Mouse (Mus musculus) layer of hippocampus, adult 8-10 months (tissue): Measurements from ENCODE around the gene Ifna7. TPM values are rescaled to one million over a fixed set of nuclear protein-coding genes. Genes with fewer than 3 reads are reported as not detected.
"Not testable (repeated sequence)": the region's sequence is repeated elsewhere in the genome, so short reads cannot be mapped to it uniquely, and the experiment has no call there.

Source experiments
- DNase-seq, 2 experiments: peaks; one replicate each; pipeline ENCODE4 v3.0.0; 2022; ENCODE audit warnings: low spot score in 2 of 2
- total RNA-seq, 4 experiments: library from RNA; stranded (reverse); gene quantifications; 2 replicates each; pipeline ENCODE4 v1.2.4; 2022

The Ifna7 gene
- not detected for total RNA-seq

DNA sequence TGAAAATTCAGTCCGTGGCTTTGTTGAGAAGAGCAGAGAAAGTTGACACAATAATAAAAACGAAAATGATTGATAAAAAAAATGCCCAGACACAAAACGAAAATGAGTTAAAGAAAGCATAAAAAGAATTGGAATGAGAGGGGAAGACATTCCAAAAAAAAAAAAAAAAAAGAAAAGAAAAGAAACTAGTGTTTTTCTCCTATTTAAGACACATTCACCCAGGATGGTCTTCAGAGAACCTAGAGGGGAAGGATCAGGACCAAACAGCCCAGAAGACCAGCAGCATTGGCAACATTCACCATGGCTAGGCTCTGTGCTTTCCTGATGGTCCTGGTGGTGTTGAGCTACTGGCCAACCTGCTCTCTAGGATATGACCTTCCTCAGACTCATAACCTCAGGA lies at the start of gene Ifna7:
TSS of gene Ifna7 (plus strand) at position 301 of the 400 bp plus-strand sequence.
- no peak for DNase-seq

DNA sequence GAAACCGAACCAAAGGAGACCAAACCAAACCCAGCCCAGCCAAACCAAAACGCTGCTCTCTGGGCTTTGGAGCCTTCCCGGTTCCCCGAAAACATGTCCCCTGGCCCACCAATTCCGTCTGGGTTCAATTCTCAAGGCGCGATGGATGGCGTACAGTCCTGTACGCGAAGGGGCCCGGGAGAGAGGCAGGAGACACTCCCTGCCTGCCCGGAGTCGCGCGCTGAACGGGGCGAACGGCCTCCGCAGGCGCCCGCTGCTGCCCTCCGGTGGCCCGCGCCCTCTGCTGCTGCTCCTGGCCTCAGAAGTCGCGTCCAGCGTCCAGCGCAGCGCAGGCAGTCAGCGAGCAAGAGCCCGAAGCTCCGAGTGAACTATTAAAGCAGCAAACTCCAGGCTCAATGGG lies 42.5 kb upstream of the Ifna7 start, which contains the start of gene Gm13290:
TSS of gene Gm13290 (plus strand) at position 301 of the 400 bp plus-strand sequence.
- not testable (repeated sequence) for DNase-seq

GRCm38 (mm10) chr4:88776622-88777021 lies 39.4 kb upstream of the Ifna7 start, which contains the start of gene Gm13289:
Gm13289 (plus strand) TSS chr4:88776922.
- DNase-seq, result not testable (repeated sequence)

DNA sequence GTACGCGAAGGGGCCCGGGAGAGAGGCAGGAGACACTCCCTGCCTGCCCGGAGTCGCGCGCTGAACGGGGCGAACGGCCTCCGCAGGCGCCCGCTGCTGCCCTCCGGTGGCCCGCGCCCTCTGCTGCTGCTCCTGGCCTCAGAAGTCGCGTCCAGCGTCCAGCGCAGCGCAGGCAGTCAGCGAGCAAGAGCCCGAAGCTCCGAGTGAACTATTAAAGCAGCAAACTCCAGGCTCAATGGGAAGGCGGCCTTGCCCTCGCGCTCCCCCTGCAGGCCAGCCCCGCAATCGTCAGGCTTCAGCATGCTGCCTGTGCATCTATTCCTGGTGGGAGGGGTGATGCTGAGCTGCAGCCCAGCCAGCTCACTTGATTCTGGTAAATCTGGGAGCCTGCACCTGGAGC lies 36.5 kb upstream of the Ifna7 start, which contains the start of gene Gm13272:
TSS of gene Gm13272 (plus strand) at position 301 of the 400 bp plus-strand sequence.
- not testable (repeated sequence) for DNase-seq

DNA sequence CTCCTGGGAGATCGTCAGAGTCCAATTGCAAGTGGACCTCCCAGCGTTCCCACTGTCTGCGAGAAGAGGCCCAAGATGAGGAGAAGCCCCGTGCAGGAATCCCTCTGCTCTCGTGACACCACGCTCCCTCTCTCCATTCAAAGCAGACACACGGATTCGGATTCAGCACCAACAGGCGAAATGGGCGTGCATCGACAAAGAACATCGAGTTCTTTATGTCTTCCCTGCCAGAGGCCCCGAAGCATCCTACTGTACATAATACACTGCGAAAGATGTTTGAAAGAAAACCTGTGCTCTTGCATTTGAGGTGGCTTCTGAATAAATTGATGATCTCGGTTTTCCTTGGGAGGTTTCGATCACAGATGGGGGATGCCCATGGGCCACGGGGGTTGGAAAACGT lies 35.7 kb upstream of the Ifna7 start:
- not testable (repeated sequence) for DNase-seq

DNA sequence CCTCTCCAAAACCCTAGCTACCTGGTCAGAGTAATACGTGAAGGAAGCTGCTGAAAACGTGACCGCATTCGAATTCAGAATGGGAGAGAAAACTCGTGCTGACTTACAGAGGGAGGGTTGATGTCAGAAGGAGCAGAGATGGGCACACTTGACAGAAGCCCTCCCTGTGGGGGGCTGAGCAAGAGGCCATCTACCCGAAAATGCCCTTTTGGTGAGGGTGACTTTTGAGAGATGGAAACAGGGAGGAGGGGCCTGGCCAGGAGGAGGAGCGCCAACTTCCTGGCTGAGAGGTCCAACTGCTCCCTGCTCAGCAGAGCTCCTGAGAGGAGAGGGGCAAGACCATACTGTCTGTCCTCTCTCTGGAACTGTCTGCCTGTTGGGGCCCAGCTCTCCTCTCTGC lies 34.2 kb upstream of the Ifna7 start, which contains the start of gene Ifnz:
TSS of gene Ifnz (plus strand) at position 301 of the 400 bp plus-strand sequence.
- not testable (repeated sequence) for DNase-seq

GRCm38 (mm10) chr4:88782335-88782734 lies 33.7 kb upstream of the Ifna7 start:
- DNase-seq, result not testable (repeated sequence)

GRCm38 (mm10) chr4:88785409-88785808 lies 30.6 kb upstream of the Ifna7 start, which contains the start of gene Gm13276:
Gm13276 (plus strand) TSS chr4:88785709.
- not testable (repeated sequence) for DNase-seq

- DNase-seq, result peak; percentile 25 to 55
Measured at GRCm38 (mm10) chr4:88788402-88788801, 27.6 kb upstream of the Ifna7 start, which contains the start of gene Gm13277. Gm13277 (plus strand) TSS chr4:88788632.

- not testable (repeated sequence) for DNase-seq
Measured at GRCm38 (mm10) chr4:88791250-88791649, 24.8 kb upstream of the Ifna7 start, which contains the start of gene Gm13278. Gm13278 (plus strand) TSS chr4:88791550.

DNA sequence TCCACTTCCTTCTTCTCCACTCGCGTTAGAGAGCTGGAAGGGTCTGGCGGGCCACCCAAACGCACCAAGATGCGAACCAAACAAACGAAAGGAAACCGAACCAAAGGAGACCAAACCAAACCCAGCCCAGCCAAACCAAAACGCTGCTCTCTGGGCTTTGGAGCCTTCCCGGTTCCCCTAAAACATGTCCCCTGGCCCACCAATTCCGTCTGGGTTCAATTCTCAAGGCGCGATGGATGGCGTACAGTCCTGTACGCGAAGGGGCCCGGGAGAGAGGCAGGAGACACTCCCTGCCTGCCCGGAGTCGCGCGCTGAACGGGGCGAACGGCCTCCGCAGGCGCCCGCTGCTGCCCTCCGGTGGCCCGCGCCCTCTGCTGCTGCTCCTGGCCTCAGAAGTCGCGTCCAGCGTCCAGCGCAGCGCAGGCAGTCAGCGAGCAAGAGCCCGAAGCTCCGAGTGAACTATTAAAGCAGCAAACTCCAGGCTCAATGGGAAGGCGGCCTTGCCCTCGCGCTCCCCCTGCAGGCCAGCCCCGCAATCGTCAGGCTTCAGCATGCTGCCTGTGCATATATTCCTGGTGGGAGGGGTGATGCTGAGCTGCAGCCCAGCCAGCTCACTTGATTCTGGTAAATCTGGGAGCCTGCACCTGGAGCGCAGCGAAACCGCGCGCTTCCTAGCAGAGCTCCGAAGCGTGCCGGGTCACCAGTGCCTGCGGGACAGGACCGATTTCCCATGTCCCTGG lies 21.9 kb upstream of the Ifna7 start, which contains the start of gene Gm13275:
TSS of gene Gm13275 (plus strand) at position 552 of the 740 bp plus-strand sequence.
- DNase-seq, result peak; percentile 62 to 66

- not testable (repeated sequence) for DNase-seq
Measured at GRCm38 (mm10) chr4:88797097-88797496, 18.9 kb upstream of the Ifna7 start, which contains the start of gene Gm13279. Gm13279 (plus strand) TSS chr4:88797397.

- not testable (repeated sequence) for DNase-seq
Measured at GRCm38 (mm10) chr4:88799365-88799764, 16.7 kb upstream of the Ifna7 start, which contains the start of gene Gm13285. Gm13285 (plus strand) TSS chr4:88799665.

GRCm38 (mm10) chr4:88802954-88803353 lies 13.1 kb upstream of the Ifna7 start, which contains the start of gene Gm13287:
Gm13287 (plus strand) TSS chr4:88803254.
- not testable (repeated sequence) for DNase-seq

DNA sequence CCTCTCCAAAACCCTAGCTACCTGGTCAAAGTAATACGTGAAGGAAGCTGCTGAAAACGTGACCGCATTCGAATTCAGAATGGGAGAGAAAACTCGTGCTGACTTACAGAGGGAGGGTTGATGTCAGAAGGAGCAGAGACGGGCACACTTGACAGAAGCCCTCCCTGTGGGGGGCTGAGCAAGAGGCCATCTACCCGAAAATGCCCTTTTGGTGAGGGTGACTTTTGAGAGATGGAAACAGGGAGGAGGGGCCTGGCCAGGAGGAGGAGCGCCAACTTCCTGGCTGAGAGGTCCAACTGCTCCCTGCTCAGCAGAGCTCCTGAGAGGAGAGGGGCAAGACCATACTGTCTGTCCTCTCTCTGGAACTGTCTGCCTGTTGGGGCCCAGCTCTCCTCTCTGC lies 10.8 kb upstream of the Ifna7 start, which contains the start of gene Gm13288:
TSS of gene Gm13288 (plus strand) at position 301 of the 400 bp plus-strand sequence.
- not testable (repeated sequence) for DNase-seq

DNA sequence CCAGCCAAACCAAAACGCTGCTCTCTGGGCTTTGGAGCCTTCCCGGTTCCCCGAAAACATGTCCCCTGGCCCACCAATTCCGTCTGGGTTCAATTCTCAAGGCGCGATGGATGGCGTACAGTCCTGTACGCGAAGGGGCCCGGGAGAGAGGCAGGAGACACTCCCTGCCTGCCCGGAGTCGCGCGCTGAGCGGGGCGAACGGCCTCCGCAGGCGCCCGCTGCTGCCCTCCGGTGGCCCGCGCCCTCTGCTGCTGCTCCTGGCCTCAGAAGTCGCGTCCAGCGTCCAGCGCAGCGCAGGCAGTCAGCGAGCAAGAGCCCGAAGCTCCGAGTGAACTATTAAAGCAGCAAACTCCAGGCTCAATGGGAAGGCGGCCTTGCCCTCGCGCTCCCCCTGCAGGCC lies 10.3 kb upstream of the Ifna7 start:
- DNase-seq, result not testable (repeated sequence)

- no peak for DNase-seq
Measured at GRCm38 (mm10) chr4:88819659-88820058, 3.6 kb downstream of the Ifna7 start, which contains the start of gene Ifna11. Ifna11 (plus strand) TSS chr4:88819959.

DNA sequence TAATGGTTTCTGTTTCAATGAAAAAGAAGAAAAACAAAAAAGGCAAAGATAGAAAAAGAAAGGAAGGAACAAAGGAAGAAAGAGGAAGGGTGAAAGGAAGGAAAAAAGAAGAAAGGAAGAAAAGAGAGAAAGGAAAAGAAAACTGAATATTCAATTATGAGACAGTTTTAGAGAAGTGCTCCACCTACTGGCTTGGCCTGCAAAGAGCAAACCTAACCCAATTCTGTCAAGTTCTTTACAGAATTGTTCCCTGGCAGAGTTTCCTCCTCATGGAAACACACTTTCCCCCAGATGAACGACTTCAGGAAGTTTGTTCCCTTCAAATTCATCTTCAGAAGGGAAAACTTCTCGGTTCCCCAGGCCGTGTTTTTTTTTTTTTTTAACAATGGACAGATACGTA lies 7.0 kb downstream of the Ifna7 start:
- DNase-seq, result no peak

- DNase-seq, result not testable (repeated sequence)
Measured at GRCm38 (mm10) chr4:88827116-88827515, 11.1 kb downstream of the Ifna7 start, which contains the start of gene Ifna6. Ifna6 (plus strand) TSS chr4:88827416.

- peak in 1 of 2 experiments; percentile 6 for DNase-seq
Measured at GRCm38 (mm10) chr4:88830523-88830922, 14.5 kb downstream of the Ifna7 start.

DNA sequence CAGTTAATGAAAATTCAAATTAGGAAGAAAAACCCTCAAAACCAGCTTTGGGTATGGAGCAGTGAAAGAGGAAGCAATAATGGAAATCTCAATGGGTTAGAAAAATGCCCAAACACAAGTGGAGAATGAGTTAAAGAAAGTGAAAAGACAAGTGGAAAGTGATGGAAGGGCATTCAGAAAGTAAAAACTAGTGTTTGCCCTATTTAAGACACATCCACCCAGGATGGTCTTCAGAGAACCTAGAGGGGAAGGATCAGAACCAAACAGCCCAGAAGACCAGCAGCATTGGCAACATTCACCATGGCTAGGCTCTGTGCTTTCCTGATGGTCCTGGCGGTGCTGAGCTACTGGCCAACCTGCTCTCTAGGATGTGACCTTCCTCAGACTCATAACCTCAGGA lies 19.2 kb downstream of the Ifna7 start, which contains the start of gene Ifna5:
TSS of gene Ifna5 (plus strand) at position 301 of the 400 bp plus-strand sequence.
- DNase-seq, result not testable (repeated sequence)

DNA sequence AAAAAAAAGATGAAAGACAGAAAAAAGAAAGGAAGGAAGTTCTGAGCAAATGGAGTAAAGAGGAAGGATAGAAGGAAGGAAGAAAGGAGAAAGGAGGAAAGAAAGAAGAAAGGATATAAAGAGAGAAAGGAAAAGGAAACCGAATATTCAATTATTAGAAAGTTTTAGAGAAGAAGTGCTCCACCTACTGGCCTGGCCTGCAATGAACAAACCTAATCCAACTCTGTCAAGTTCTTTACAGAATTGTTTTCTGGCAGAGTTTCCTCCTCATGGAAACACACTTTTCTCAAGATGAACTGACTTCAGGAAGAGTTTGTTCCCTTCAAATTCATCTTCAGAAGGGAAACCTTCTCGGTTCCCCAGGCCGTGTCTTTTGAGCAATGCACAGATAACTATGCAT lies 22.8 kb downstream of the Ifna7 start:
- DNase-seq, result no peak
